Mouse (Mus musculus) adrenal gland, adult 8-10 months (tissue): ENCODE measurements at regions not wholly inside any gene's neighbourhood (a gene's known extent, or its start where the extent isn't known, plus 50 kb on each side); places are given as distances from the start of the nearest gene placed in this dataset.
A peak's percentile ranks its signal among the peaks of the same experiment; 100 is the strongest.
"Not testable (repeated sequence)": the region's sequence is repeated elsewhere in the genome, so short reads cannot be mapped to it uniquely, and the experiment has no call there.

Experiments used
- DNase-seq: peaks from one replicate; pipeline ENCODE4 v3.0.0; 2022

GRCm38 (mm10) chr2:133748493-133748892 lies 196.5 kb downstream of the Bmp2 start:
- no peak for DNase-seq

GRCm38 (mm10) chr2:133749846-133750637 lies 198.1 kb downstream of the Bmp2 start:
- DNase-seq, result no peak

GRCm38 (mm10) chr2:133754088-133754487 lies 202.1 kb downstream of the Bmp2 start:
- no peak for DNase-seq

- DNase-seq, result peak; percentile 49
Observed at GRCm38 (mm10) chr2:133761496-133761895, 209.5 kb downstream of the Bmp2 start.

GRCm38 (mm10) chr2:133768546-133768945 lies 216.6 kb downstream of the Bmp2 start:
- DNase-seq, result no peak

GRCm38 (mm10) chr2:133783588-133784342 lies 231.8 kb downstream of the Bmp2 start:
- DNase-seq, result no peak

GRCm38 (mm10) chr2:133791031-133791430 lies 239.1 kb downstream of the Bmp2 start:
- no peak for DNase-seq

- no peak for DNase-seq
Observed at GRCm38 (mm10) chr2:133793293-133793692, 241.3 kb downstream of the Bmp2 start.

GRCm38 (mm10) chr2:133802666-133803065 lies 250.7 kb downstream of the Bmp2 start:
- no peak for DNase-seq

- no peak for DNase-seq
Observed at GRCm38 (mm10) chr2:133821418-133821817, 269.5 kb downstream of the Bmp2 start.

- DNase-seq, result no peak
Observed at GRCm38 (mm10) chr2:133829406-133829805, 277.4 kb downstream of the Bmp2 start.

- DNase-seq, result no peak
Observed at GRCm38 (mm10) chr2:133850485-133850884, 298.5 kb downstream of the Bmp2 start.

GRCm38 (mm10) chr2:133874982-133875381 lies 323.0 kb downstream of the Bmp2 start:
- DNase-seq, result not testable (repeated sequence)

- no peak for DNase-seq
Observed at GRCm38 (mm10) chr2:133883682-133884081, 331.7 kb downstream of the Bmp2 start.

- no peak for DNase-seq
Observed at GRCm38 (mm10) chr2:133906269-133906668, 354.3 kb downstream of the Bmp2 start.
